Mouse (Mus musculus) regulatory T cell (primary cell): ENCODE data around the gene Pitpnc1.

Experiments used
- in situ Hi-C: fragments of 300-600 bp; cut with MboI, MseI; formaldehyde crosslinking; loops from one replicate; pipeline ENCODE4 v1.15.1; 2025; ENCODE audit warnings: high pct_unique_total_duplicates

Pitpnc1 gene

DNA sequence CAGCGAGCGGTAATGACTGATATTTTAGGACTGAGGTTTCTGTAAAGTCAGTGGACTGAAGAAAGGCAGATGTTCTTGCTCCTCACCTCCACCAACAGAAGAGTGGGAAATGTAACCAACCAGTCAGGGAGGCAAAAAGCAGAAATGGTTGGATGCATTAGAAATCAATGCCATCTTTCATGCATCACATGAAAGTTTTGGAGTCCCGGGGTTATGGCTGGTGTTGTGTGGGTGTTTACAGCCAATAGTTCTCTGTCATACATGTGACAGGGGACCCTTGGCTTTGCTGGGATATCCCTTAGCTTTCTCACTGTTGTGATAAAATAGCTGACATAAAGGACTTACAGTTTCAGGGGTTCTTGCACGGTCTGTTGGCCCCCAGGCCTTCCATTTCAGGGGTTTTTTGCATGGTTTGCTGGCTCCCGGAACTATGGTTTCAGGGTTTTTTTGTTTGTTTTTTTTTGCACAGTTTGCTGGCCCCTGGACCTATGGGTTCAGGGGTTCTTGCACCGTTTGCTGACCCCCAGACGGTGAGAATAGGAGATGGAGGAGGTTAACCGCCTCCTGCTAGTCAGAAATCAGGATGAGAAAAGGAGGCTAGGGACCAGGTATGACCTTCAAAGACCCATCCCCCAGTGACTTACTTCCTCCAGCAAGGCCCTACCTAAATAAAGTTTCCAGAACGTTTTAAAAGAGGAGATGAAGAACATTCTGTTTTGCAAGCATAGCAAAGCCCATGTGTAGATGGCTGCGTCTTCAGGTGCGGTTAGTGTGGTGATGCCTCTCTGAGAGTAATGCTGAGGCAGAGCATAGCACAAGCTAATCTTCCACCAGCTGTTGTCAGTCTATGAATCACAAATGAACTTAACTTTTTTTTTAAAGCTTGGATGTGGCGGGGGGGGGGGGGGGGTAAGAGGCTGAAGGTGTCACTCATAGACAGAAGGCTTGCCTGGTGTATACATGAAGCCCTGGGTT is 27.1 kb downstream of the Pitpnc1 start:
- in situ Hi-C loops, result loop anchor here (10.0 to 25.0 kb wide), 2 partner anchors 1831 to 1919 kb away; partner anchors contain the start of gene Gna13

DNA sequence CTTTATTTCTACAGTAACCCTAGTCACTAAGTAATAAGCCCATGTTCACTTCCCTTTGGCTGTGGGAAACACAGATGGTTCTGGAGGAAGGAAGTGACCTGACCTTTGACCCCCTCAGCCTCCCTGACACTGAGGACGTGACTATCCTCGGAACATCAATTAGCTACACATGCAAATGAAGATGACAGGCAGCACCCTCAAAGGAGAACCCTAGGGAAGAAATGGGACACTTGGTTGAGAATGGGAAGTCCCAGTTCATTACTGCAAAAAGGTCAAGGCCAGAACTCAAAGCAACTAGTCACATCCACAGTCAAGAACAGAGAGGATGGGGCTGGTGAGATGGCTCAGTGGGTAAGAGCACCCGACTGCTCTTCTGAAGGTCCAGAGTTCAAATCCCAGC is 29.4 kb downstream of the Pitpnc1 start:
- in situ Hi-C loops, result loop anchor here (10.0 to 25.0 kb wide), 2 partner anchors 1834 to 1921 kb away; partner anchors contain the start of gene Gna13

- in situ Hi-C loops, result loop anchor here (25.0 kb wide), 1 partner anchor 1924 kb away; the partner anchor contains the start of gene Gna13
These were observed 32.4 kb downstream of the Pitpnc1 start for GRCm38 (mm10) chr11:107438140-107438539.

DNA sequence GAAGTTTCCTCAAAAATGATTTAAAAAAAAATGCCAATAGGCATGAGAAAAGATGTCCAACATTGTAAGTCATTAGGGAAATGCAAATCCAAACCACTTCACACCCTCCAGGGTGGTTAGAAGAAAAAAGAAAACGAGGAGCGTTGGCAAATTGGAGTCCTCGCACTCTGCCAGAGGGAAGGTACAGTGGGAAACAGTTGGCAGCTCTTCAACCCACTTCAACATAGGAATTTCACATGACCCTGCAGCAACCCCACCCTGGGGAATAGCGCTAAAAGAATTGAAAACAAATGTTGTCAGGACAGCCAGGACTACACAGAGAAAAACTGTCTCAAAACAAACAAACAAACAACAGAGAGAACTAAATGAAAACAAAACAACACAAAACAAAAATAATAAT is 32.8 kb downstream of the Pitpnc1 start:
- in situ Hi-C loops, result loop anchor here (25.0 kb wide), 1 partner anchor 1925 kb away; the partner anchor contains the start of gene Gna13

DNA sequence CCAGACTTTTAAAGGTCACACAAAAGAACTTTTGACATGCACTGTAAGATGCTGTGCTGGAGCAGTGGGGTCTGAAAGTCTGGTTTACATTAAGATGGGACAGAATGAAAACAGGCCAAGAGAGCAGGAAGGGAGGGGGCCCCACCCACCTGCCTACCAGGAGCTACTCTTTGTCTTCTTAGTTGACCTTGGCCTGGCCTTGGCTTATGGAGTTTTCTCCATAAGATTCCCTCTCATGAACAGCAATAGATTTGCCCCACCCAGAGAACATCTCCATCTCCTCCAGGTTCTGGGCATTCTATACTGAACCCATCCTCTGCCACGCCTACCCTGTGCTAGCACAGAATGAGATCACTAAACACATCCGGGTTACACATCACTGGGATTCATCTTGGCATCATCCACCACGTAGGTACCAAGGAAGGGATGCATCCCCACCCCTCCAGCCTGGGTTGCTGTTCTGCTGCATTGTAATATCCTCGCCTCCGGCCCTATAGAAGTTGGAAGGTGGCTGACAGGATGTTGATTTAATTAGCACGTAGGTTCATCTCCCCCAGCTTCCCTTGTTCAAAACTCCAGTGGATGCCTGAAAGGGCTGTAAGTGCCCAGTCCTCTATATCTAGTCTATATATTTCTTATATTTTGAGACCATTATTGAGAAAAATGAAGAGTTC is 34.6 kb downstream of the Pitpnc1 start:
- in situ Hi-C loops, result loop anchor here (25.0 kb wide), 1 partner anchor 1926 kb away; the partner anchor contains the start of gene Gna13

GRCm38 (mm10) chr11:107431197-107431965 is 39.1 kb downstream of the Pitpnc1 start:
- in situ Hi-C loops, result loop anchor here (25.0 kb wide), 1 partner anchor 1931 kb away; the partner anchor contains the start of gene Gna13

DNA sequence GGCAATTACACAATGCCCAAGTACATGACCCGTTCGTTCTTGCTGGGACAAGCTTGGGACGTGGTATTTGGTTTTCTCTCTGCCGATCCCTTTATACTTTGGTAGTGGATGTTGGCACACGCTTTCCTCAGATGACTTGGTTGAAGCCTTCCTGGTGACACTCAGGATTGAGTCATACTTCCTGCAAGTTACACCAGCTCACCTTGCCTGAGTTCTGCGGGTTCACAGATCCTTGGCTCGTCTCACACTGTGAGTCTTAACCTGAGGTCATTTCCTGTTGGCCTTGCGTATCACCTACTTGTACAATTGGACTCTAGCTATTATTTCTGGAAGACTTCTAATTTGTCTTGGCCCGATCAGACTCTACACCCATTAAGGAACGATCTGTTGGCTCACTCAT is 42.5 kb downstream of the Pitpnc1 start:
- in situ Hi-C loops, result loop anchor here (25.0 kb wide), 1 partner anchor 1934 kb away; the partner anchor contains the start of gene Gna13

GRCm38 (mm10) chr11:107424176-107424575 is 46.3 kb downstream of the Pitpnc1 start:
- in situ Hi-C loops, result no loop called here

GRCm38 (mm10) chr11:107422356-107422754 is 48.1 kb downstream of the Pitpnc1 start:
- in situ Hi-C loops, result no loop called here

- in situ Hi-C loops, result no loop called here
These were observed 48.6 kb downstream of the Pitpnc1 start for GRCm38 (mm10) chr11:107421751-107422355.

DNA sequence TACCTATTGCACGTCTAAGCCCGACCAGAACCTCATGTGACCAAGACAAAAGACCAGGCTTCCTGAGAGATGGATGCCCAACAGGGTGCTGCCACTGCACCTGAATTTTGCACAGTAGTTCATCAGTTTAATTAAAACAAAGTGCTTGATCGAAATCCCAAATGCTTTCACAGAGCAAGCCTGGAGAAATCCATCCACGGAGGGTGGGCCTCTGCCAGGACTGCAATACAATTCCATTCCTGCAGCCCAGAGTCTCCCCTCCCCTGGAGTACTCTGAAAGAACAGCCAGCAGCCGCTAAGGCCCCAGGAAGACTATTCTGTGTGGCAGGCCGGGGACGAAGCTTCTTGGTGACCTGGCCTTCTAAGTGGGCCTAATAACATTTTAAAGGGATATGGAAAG is 50.6 kb downstream of the Pitpnc1 start:
- in situ Hi-C loops, result no loop called here

DNA sequence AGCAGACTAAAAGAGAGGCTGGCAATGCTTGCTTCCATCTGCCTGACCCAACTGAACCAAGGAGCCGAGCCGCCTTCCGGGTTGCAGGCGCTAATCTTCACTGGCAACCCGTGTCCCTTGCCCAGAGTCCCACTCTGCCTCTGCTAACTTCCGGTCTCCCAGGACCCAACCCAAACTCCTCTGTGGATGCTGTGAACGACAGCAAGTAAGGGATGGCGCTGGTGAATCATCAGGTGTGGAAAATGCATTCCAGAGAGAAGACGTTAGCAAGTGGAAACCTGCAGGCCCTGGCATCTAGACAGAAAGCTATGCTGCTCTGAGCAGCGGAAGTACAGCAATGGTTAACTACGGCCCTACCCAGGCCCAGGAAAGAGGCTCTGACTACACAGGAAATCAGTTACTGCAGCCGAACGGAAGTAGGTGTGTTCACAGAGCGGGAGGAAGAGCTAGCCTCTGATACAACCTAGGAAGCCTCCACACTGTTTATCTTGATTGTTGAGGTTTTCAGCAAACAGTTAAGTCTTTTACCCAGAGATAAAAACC is 53.4 kb downstream of the Pitpnc1 start:
- in situ Hi-C loops, result no loop called here

DNA sequence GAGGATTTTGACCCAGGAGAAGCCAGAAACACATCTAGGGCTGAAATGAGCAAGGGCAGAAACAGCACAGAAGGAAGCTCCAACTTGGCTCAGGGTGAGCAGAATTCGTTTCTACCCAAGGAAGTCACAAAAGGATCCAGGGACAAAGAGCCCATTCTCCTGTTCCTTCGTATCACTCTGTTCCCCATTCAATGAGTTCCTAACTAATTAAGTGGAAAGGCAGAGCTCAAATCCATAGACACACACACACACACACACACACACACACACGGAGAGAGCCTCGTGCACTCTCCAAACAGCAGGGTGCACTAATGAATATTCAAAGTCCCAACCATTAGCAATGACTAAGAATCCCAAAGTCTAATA is 54.0 kb downstream of the Pitpnc1 start:
- in situ Hi-C loops, result no loop called here

DNA sequence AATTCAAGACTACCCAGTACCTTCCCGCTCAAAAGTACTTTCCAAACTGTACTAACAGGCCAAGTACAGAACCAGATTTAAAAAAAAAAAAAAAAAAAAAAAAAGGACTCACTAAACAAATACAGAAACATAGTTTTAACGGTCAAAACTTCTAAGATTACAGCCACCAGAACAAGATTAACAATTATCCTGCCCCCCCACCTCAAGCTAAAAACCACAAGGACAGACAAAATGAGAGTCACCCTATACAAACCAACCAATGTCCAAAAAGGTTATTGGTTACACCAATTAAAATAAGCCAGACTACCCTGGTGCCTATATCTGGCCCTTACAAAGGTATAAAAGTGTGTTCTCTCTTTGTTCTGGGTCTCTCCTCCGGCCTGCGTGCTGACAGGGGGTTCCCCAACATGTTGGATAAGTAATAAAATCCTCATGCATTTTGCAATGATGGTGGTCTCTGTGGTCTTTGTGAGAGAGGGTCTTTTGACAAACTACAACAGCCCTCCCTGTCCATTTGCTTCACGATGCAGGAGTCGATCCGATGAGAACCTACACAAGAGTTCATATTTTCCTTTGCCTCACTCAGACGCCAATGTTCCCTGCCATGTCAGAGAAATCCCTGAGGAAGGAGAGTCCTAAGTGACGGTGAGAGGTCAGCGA is 54.5 kb downstream of the Pitpnc1 start:
- in situ Hi-C loops, result no loop called here

DNA sequence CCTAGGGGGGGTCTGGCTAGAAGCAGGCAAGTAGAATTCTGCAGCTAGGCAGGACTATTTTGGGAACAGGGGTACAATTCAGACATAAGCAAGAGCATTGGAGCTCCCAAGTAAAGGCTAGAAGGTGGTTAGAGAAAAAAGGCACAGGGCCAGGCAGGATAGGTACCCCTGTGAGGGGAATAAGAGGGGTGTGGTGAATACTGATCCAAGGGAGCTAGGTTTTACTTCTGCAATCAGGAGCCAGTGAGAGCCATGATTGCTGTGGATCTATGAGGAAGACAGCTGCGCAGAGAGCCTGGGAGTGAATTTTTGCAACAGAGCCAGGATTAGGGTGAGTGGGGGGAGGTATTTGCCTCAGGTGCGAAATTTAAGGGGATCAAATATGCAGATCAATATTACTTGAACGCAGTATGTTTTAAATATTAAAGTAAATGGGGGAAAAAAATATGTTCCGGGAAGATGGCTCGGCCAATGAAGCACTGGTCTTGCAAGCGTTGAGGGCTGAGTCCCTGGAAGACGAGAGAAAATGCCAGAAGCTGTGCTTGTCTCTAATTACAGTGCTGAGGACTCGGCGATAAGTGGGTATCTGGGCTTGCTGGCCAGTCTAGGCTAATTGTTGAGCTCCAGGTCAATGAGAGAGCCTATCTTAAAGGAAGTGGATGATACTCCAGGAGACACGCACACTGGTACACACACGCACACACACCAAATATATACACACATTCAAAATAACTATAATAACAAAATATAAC is 55.3 kb downstream of the Pitpnc1 start:
- in situ Hi-C loops, result no loop called here

- in situ Hi-C loops, result no loop called here
These were observed 57.2 kb downstream of the Pitpnc1 start for GRCm38 (mm10) chr11:107413251-107413655.

DNA sequence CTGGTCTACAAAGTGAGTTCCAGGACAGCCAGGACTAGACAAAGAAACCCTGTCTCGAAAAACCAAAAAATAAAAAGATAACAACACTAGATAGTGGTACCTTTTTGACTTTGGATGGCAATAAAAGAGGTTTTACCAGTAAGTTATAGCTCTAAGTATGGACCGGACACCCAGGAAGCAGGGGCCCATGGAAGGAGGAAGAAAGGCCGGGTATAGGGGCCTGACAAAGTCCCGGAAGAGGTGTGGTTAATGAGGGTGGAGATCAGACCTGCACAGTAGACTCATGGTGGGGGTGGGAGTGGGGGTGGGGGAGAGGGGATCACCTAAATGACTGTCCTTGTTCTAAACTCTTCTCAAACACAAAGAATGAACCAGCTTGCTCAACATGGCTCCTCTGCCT is 58.4 kb downstream of the Pitpnc1 start:
- in situ Hi-C loops, result no loop called here

DNA sequence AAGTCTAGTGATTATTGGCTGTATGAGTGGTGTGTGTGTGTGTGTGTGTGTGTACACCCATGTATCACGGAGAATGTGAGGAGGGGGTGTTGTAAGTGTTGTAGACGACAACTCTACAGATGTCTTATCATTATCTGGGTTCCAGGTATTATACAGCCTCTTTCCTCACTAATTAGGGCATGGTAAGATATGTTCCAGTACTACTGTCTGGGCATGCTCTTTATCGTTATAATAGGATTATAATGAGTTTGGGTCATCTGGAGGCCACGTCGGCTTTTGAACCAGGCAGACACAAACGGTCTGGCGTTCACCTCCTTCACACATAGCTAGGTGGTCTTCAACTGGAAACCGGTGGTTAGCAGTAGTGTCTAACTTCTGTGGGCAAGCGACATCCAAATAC is 58.9 kb downstream of the Pitpnc1 start:
- in situ Hi-C loops, result no loop called here

DNA sequence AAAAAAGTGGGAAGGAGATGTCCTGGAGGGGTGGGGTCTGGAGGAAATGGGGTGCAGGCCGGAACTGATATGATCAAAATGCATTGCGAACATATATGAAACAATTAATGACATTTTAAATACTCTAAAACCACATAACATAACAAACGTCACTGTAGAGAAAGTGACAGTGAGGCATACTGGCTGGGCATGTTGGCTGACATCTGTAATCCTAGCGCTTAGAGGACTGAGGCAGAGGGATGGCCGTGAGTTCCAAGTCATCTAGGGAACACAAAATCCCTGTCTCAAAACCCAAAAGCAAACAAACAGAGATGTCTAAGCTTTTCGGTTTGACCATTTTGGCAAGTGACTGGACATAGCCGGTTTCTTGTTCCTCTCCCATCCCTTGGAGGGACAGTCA is 59.7 kb downstream of the Pitpnc1 start:
- in situ Hi-C loops, result no loop called here
